Mouse (Mus musculus) limb, embryonic 13.5 days (tissue): Measurements from ENCODE around the gene Alpk3. TPM values are rescaled to one million over a fixed set of nuclear protein-coding genes. Genes with fewer than 3 reads are reported as not detected.

Experiments used
- ATAC-seq: fragments of 200-750 bp; cut with Nextera tagmentation; 2 replicates; pipeline ENCODE4 v1.8.0; 2017; ENCODE audit warnings: low read depth, moderate number of reproducible peaks, moderate TSS enrichment; ENCODE audit not compliant: low FRiP score
- H3K27ac ChIP-seq: fragments of 300-500 bp; sonication (generic); 2 replicates; pipeline ENCODE4 v1.5.1; 2015; ENCODE audit warnings: inconsistent platforms, mild to moderate bottlenecking, moderate library complexity
- H3K27me3 ChIP-seq: fragments of 300-500 bp; sonication (generic); 2 replicates; pipeline ENCODE4 v1.6.1; 2015; ENCODE audit warnings: mild to moderate bottlenecking, inconsistent platforms
- H3K36me3 ChIP-seq: fragments of 300-500 bp; sonication (generic); 2 replicates; pipeline ENCODE4 v1.6.1; 2015; ENCODE audit warnings: inconsistent platforms, mild to moderate bottlenecking, moderate library complexity
- H3K4me1 ChIP-seq: fragments of 300-500 bp; sonication (generic); 2 replicates; pipeline ENCODE4 v1.6.1; 2015; ENCODE audit warnings: inconsistent platforms
- H3K4me2 ChIP-seq: fragments of 300-500 bp; sonication (generic); replicated peaks from 2 replicates; pipeline ENCODE4 v1.6.1; 2015; ENCODE audit warnings: inconsistent platforms, mild to moderate bottlenecking, moderate library complexity
- H3K4me3 ChIP-seq: fragments of 300-500 bp; sonication (generic); 2 replicates; pipeline ENCODE4 v1.5.1; 2015; ENCODE audit warnings: moderate library complexity, mild to moderate bottlenecking, inconsistent platforms
- H3K9ac ChIP-seq: fragments of 300-500 bp; sonication (generic); 2 replicates; pipeline ENCODE4 v1.6.1; 2015; ENCODE audit warnings: mild to moderate bottlenecking, inconsistent platforms
- H3K9me3 ChIP-seq: fragments of 300-500 bp; sonication (generic); 2 replicates; pipeline ENCODE4 v1.6.1; 2016; ENCODE audit warnings: inconsistent platforms
- WGBS: fragments of 180-500 bp; shearing (Covaris S2); methylation state at CpG from one replicate; pipeline ENCODE4 v1.1.7; 2015; 5-methylcytosine and 5-hydroxymethylcytosine counted together
- polyA plus RNA-seq: library from polyadenylated mRNA; unstranded; fragments of >200 nt; fragmentation: Nextera tagmentation; extraction: Ambion mirVana; gene quantifications from 2 replicates; pipeline ENCODE4 v1.2.1, GENCODE M21; 2015

Gene Alpk3
- polyA plus RNA-seq, 1 experiment from 2014 or later = 2.4 TPM

GRCm38 (mm10) chr7:81055709-81056370, 1.6 kb upstream of the Alpk3 start:
- Histone ChIP-seq H3K4me2 (no peak overlapping the region), H3K36me3 (no peaks in the 10 kb centered on the region), H3K9ac (no peak overlapping the region), H3K27me3 (peaks cover 25% of the 10 kb centered on the region), H3K9me3 (no peaks in the 10 kb centered on the region), H3K4me1 (0 out of 2 replicates have a peak, but pooled peaks cover 8% of the 10 kb centered on the region), H3K27ac (no peak overlapping the region), H3K4me3 (no peak overlapping the region)
- WGBS = 76% methylated on average over 11 of the region's 11 CpGs
- no peak for ATAC-seq

GRCm38 (mm10) chr7:81057901-81058711, 706 bp downstream of the Alpk3 start:
- no peak overlapping the region; the same call in 1 of the 2 replicates for H3K9ac ChIP-seq
- 56% methylated on average over 6 of the region's 6 CpGs for WGBS
- H3K36me3 ChIP-seq = no peaks in the 10 kb centered on the region
- H3K4me1 ChIP-seq = 0 out of 2 replicates have a peak, but pooled peaks cover 8% of the 10 kb centered on the region
- H3K4me3 ChIP-seq = peak overlapping the region; percentile 8; the same call in 1 of the 2 replicates
- H3K27me3 ChIP-seq = peaks cover 25% of the 10 kb centered on the region
- H3K27ac ChIP-seq = no peak overlapping the region
- no peaks in the 10 kb centered on the region for H3K9me3 ChIP-seq
- H3K4me2 ChIP-seq = peak overlapping the region; percentile 39; the same call in 1 of the 2 replicates
- ATAC-seq = no peak

GRCm38 (mm10) chr7:81058712-81059154, 1.3 kb downstream of the Alpk3 start:
- ATAC-seq = no peak
- 39% methylated on average over 9 of the region's 9 CpGs for WGBS
- Histone ChIP-seq H3K4me1 (0 out of 2 replicates have a peak, but pooled peaks cover 8% of the 10 kb centered on the region), H3K9me3 (no peaks in the 10 kb centered on the region), H3K27me3 (peaks cover 25% of the 10 kb centered on the region), H3K9ac (no peak overlapping the region), H3K36me3 (no peaks in the 10 kb centered on the region), H3K4me2 (0 out of 2 replicates have a peak overlapping the region, but pooled peaks have one; percentile 7), H3K27ac (no peak overlapping the region), H3K4me3 (no peak overlapping the region)

- no peak for ATAC-seq
Measured at GRCm38 (mm10) chr7:81059388-81059787, 2.0 kb downstream of the Alpk3 start.

GRCm38 (mm10) chr7:81060908-81061307, 3.5 kb downstream of the Alpk3 start:
- 62% methylated on average over 2 of the region's 2 CpGs for WGBS
- peaks cover 25% of the 10 kb centered on the region for H3K27me3 ChIP-seq

More at GRCm38 (mm10) chr7:81059388-81059787, 2.0 kb downstream of the Alpk3 start:
- Histone ChIP-seq H3K4me2 (no peak overlapping the region), H3K4me1 (0 out of 2 replicates have a peak, but pooled peaks cover 8% of the 10 kb centered on the region), H3K4me3 (no peak overlapping the region), H3K27ac (no peak overlapping the region), H3K36me3 (no peaks in the 10 kb centered on the region), H3K9me3 (no peaks in the 10 kb centered on the region), H3K9ac (no peak overlapping the region), H3K27me3 (peaks cover 25% of the 10 kb centered on the region)
- 50% methylated on average over 5 of the region's 5 CpGs for WGBS

GRCm38 (mm10) chr7:81061936-81062335, 4.5 kb downstream of the Alpk3 start:
- Histone ChIP-seq H3K4me2 (no peak overlapping the region), H3K4me3 (no peak overlapping the region), H3K9me3 (no peaks in the 10 kb centered on the region), H3K4me1 (0 out of 2 replicates have a peak, but pooled peaks cover 12% of the 10 kb centered on the region), H3K36me3 (no peaks in the 10 kb centered on the region), H3K27ac (no peak overlapping the region), H3K27me3 (peaks cover 22% of the 10 kb centered on the region), H3K9ac (no peak overlapping the region)
- no peak for ATAC-seq
- 81% methylated on average over 11 of the region's 11 CpGs for WGBS

More at GRCm38 (mm10) chr7:81060908-81061307, 3.5 kb downstream of the Alpk3 start:
- Histone ChIP-seq H3K9ac (no peak overlapping the region), H3K4me2 (no peak overlapping the region), H3K4me3 (no peak overlapping the region), H3K27ac (no peak overlapping the region), H3K9me3 (no peaks in the 10 kb centered on the region), H3K36me3 (no peaks in the 10 kb centered on the region), H3K4me1 (0 out of 2 replicates have a peak, but pooled peaks cover 8% of the 10 kb centered on the region)
- ATAC-seq = no peak

GRCm38 (mm10) chr7:81063332-81063731, 5.9 kb downstream of the Alpk3 start:
- no peak for ATAC-seq
- 0 out of 2 replicates have a peak, but pooled peaks cover 8% of the 10 kb centered on the region for H3K4me1 ChIP-seq
- no peak overlapping the region for H3K27ac ChIP-seq
- H3K36me3 ChIP-seq = no peaks in the 10 kb centered on the region
- H3K9ac ChIP-seq = no peak overlapping the region
- H3K4me2 ChIP-seq = no peak overlapping the region
- 59% methylated on average over 9 of the region's 9 CpGs for WGBS
- H3K4me3 ChIP-seq = no peak overlapping the region
- peaks cover 8% of the 10 kb centered on the region for H3K27me3 ChIP-seq
- no peaks in the 10 kb centered on the region for H3K9me3 ChIP-seq

- no peak overlapping the region for H3K4me2 ChIP-seq
- H3K9ac ChIP-seq = no peak overlapping the region
- no peaks in the 10 kb centered on the region for H3K9me3 ChIP-seq
- ATAC-seq = no peak
- H3K4me1 ChIP-seq = 0 out of 2 replicates have a peak, but pooled peaks cover 4% of the 10 kb centered on the region
- 30% methylated on average over 6 of the region's 6 CpGs for WGBS
- no peaks in the 10 kb centered on the region for H3K27me3 ChIP-seq
- no peak overlapping the region for H3K27ac ChIP-seq
- no peaks in the 10 kb centered on the region for H3K36me3 ChIP-seq
- H3K4me3 ChIP-seq = no peak overlapping the region
Measured at GRCm38 (mm10) chr7:81066714-81067113, 9.3 kb downstream of the Alpk3 start.

GRCm38 (mm10) chr7:81072463-81072862, 15.1 kb downstream of the Alpk3 start:
- H3K9me3 ChIP-seq = no peaks in the 10 kb centered on the region
- no peak overlapping the region for H3K4me3 ChIP-seq
- H3K9ac ChIP-seq = no peak overlapping the region
- H3K4me2 ChIP-seq = no peak overlapping the region
- no peaks in the 10 kb centered on the region for H3K27me3 ChIP-seq
- peaks cover 16% of the 10 kb centered on the region for H3K4me1 ChIP-seq
- no peaks in the 10 kb centered on the region for H3K36me3 ChIP-seq
- no peak for ATAC-seq
- WGBS = 40% methylated on average over 5 of the region's 5 CpGs
- no peak overlapping the region for H3K27ac ChIP-seq

- 83% methylated on average over 5 of the region's 5 CpGs for WGBS
- ATAC-seq = no peak
Measured at GRCm38 (mm10) chr7:81073273-81073672, 15.9 kb downstream of the Alpk3 start.

GRCm38 (mm10) chr7:81074546-81074945, 17.1 kb downstream of the Alpk3 start:
- ATAC-seq = peak; percentile 66; the same call in 1 of the 2 replicates
- no peak overlapping the region for H3K4me3 ChIP-seq
- no peak overlapping the region for H3K27ac ChIP-seq
- no peaks in the 10 kb centered on the region for H3K9me3 ChIP-seq
- H3K27me3 ChIP-seq = no peaks in the 10 kb centered on the region
- no peak overlapping the region for H3K9ac ChIP-seq
- H3K36me3 ChIP-seq = no peaks in the 10 kb centered on the region
- H3K4me1 ChIP-seq = peaks cover 16% of the 10 kb centered on the region
- H3K4me2 ChIP-seq = no peak overlapping the region
- WGBS = 44% methylated on average over 9 of the region's 9 CpGs

More at GRCm38 (mm10) chr7:81073273-81073672, 15.9 kb downstream of the Alpk3 start:
- H3K27me3 ChIP-seq = no peaks in the 10 kb centered on the region
- peaks cover 16% of the 10 kb centered on the region for H3K4me1 ChIP-seq
- H3K27ac ChIP-seq = no peak overlapping the region
- H3K4me2 ChIP-seq = no peak overlapping the region
- H3K9me3 ChIP-seq = no peaks in the 10 kb centered on the region
- no peak overlapping the region for H3K4me3 ChIP-seq
- H3K9ac ChIP-seq = no peak overlapping the region
- H3K36me3 ChIP-seq = no peaks in the 10 kb centered on the region

- Histone ChIP-seq H3K4me2 (no peak overlapping the region), H3K27ac (0 out of 2 replicates have a peak overlapping the region, but pooled peaks have one; percentile 7), H3K27me3 (no peaks in the 10 kb centered on the region), H3K9ac (no peak overlapping the region), H3K36me3 (no peaks in the 10 kb centered on the region), H3K9me3 (no peaks in the 10 kb centered on the region), H3K4me1 (peaks cover 16% of the 10 kb centered on the region), H3K4me3 (no peak overlapping the region)
- no peak for ATAC-seq
- WGBS = 49% methylated on average over 7 of the region's 7 CpGs
Measured at GRCm38 (mm10) chr7:81075299-81075698, 17.9 kb downstream of the Alpk3 start.
